Mouse (Mus musculus) megakaryocyte, embryonic 14.5 days (primary cell): ENCODE measurements around the gene Hlcs. TPM values are rescaled to one million over a fixed set of nuclear protein-coding genes. Genes with fewer than 3 reads are reported as not detected.
A peak's percentile ranks its signal among the peaks of the same experiment; 100 is the strongest.

Experiments used
- H3K27me3 ChIP-seq: replicated peaks from 2 replicates; pipeline ENCODE3; 2012; ENCODE audit warnings: inconsistent platforms
- H3K36me3 ChIP-seq: replicated peaks from 2 replicates; pipeline ENCODE3; 2012; ENCODE audit warnings: low read length, inconsistent platforms, mixed read lengths
- H3K4me1 ChIP-seq: 2 replicates; pipeline ENCODE4 v1.6.1; 2012; ENCODE audit warnings: inconsistent platforms
- H3K4me3 ChIP-seq: replicated peaks from 2 replicates; pipeline ENCODE3; 2012; ENCODE audit warnings: moderate library complexity, mild to moderate bottlenecking, inconsistent platforms
- H3K9me3 ChIP-seq: 2 replicates; pipeline ENCODE4 v1.6.1; 2012; ENCODE audit warnings: inconsistent platforms
- FLI1 ChIP-seq: IDR thresholded peaks from 2 replicates; pipeline ENCODE4 v1.6.1; 2012; ENCODE audit warnings: low read length, inconsistent platforms, mixed read lengths
- GATA1 ChIP-seq: IDR thresholded peaks from 3 replicates; pipeline ENCODE4 v1.6.1; 2012; ENCODE audit warnings: mixed read lengths, low read length, inconsistent platforms, borderline replicate concordance
- polyA plus RNA-seq: library from polyadenylated mRNA; stranded (reverse); fragments of >175 nt; gene quantifications from 2 replicates; pipeline ENCODE4 v1.2.3, GENCODE M21; 2012; ENCODE audit warnings: low replicate concordance; ENCODE audit not compliant: insufficient read depth

The Hlcs gene
- polyA plus RNA-seq, 1 experiment: 1.8 TPM

GRCm38 (mm10) chr16:94262501-94262900, 50.9 kb downstream of the Hlcs start:
- TF ChIP-seq FLI1: no peak
- TF ChIP-seq GATA1: no peak
- H3K9me3 ChIP-seq: no peaks in the 10 kb centered on the region
- peaks cover 4% of the 10 kb centered on the region for H3K4me1 ChIP-seq
- peaks cover 18% of the 10 kb centered on the region for H3K36me3 ChIP-seq
- H3K4me3 ChIP-seq: no peak overlapping the region
- H3K27me3 ChIP-seq: no peaks in the 10 kb centered on the region

- Histone ChIP-seq H3K27me3 (no peaks in the 10 kb centered on the region), H3K36me3 (peaks cover 11% of the 10 kb centered on the region)
- TF ChIP-seq GATA1: no peak
- TF ChIP-seq FLI1: no peak
These were observed 52.3 kb downstream of the Hlcs start for GRCm38 (mm10) chr16:94260938-94261630.

DNA sequence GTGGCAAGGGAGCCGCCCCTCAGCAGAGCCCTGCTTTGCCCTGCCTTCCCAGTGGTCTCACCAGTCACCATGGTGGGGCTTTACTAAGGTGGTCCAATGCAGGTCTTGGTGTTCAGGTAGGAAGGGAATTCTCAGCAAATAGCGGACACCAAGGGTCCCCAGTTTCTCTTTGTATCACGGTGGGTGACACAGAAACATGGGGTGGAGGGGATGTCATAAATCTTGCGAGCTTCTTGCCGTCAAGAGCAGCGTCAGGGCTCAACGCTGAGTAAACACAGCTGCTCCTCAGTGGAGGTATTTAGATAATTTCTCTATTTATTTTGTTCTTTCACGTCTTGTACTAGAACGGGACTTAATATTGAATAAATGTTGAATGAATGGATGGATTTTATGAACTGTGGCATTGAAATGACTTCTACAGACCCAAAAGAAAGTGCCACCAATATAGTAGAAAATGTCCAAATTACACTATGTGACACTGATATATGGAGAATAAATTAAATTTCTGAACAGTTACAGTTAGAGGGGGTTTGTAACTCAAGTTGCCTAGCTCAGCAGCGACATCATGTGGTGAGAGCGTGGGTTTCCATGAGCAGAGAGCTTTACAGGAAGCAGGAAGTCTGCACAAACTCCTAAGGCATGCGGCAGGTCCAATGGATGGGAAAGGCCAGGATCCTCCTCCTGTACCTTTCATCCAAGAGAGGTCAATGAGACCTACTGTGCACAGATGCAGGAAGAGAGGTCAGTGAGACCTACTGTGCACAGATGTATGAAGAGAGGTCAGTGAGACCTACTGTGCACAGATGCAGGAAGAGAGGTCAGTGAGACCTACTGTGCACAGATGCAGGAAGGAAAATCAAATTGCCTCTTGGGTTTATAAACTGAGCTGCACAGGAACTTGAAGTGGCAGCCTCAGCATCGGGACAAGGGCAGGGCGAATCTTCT, 54.7 kb downstream of the Hlcs start:
- Histone ChIP-seq H3K27me3 (no peaks in the 10 kb centered on the region), H3K4me1 (peaks cover 4% of the 10 kb centered on the region), H3K36me3 (peaks cover 8% of the 10 kb centered on the region), H3K9me3 (no peaks in the 10 kb centered on the region), H3K4me3 (peak overlapping the region; percentile 64)
- TF ChIP-seq GATA1 (no peak), FLI1 (no peak)

More at GRCm38 (mm10) chr16:94260938-94261630, 52.3 kb downstream of the Hlcs start:
- H3K4me3 ChIP-seq: no peak overlapping the region
- H3K4me1 ChIP-seq: peaks cover 4% of the 10 kb centered on the region
- no peaks in the 10 kb centered on the region for H3K9me3 ChIP-seq

DNA sequence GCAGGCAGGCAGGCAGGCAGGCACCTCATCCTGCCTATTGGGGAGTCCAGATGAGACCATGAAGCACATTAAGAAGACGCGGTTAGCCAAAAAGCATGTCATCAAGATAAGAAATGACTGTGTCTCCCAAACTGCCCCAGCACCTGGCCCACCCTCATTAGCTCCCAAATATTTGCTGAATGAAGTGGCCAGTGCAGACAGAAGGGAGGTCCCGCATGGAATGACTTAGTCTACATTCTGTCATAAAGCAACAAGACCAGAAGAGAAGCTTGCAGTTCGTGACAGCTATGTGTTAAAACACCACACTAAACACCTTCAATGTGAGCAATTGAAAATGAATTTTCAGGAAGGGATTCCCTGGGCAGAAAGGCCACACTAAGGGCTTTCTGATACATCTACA, 57.8 kb downstream of the Hlcs start:
- H3K27me3 ChIP-seq: no peaks in the 10 kb centered on the region
- peaks cover 4% of the 10 kb centered on the region for H3K36me3 ChIP-seq
- H3K4me3 ChIP-seq: no peak overlapping the region
- H3K9me3 ChIP-seq: no peaks in the 10 kb centered on the region
- H3K4me1 ChIP-seq: peaks cover 4% of the 10 kb centered on the region
- no peak for TF ChIP-seq GATA1
- no peak for TF ChIP-seq FLI1

DNA sequence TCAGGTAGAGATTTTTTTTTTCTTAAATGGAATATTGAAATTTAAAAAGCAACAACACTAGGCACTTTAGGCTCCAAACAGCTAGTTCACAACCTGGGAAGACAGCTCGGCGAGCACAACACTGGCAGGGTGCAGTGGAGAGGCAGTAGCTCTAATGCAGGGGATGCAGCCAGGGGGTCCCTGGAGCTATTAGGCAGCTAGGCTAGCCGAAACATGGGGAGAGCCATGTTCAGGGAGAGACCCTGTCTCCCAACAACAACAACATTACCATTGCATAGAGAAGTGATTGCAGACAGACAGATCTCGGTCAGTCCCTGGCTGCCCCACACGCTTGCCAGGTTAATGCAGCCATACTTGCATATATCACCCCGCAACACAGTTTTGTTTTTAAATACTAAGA, 58.3 kb downstream of the Hlcs start:
- Histone ChIP-seq H3K27me3 (no peaks in the 10 kb centered on the region), H3K9me3 (no peaks in the 10 kb centered on the region), H3K4me3 (no peak overlapping the region), H3K36me3 (peaks cover 4% of the 10 kb centered on the region), H3K4me1 (peaks cover 4% of the 10 kb centered on the region)
- TF ChIP-seq FLI1 (no peak), GATA1 (no peak)

- Histone ChIP-seq H3K36me3 (peaks cover 2% of the 10 kb centered on the region), H3K4me1 (peaks cover 4% of the 10 kb centered on the region), H3K9me3 (no peaks in the 10 kb centered on the region), H3K27me3 (no peaks in the 10 kb centered on the region), H3K4me3 (no peak overlapping the region)
- TF ChIP-seq GATA1 (no peak), FLI1 (no peak)
These were observed 58.9 kb downstream of the Hlcs start for GRCm38 (mm10) chr16:94254415-94254891.

- H3K36me3 ChIP-seq: peaks cover 2% of the 10 kb centered on the region
- no peaks in the 10 kb centered on the region for H3K9me3 ChIP-seq
- no peak overlapping the region for H3K4me3 ChIP-seq
- peaks cover 2% of the 10 kb centered on the region for H3K4me1 ChIP-seq
- H3K27me3 ChIP-seq: no peaks in the 10 kb centered on the region
- no peak for TF ChIP-seq FLI1
- no peak for TF ChIP-seq GATA1
These were observed 59.5 kb downstream of the Hlcs start for GRCm38 (mm10) chr16:94253671-94254414.

DNA sequence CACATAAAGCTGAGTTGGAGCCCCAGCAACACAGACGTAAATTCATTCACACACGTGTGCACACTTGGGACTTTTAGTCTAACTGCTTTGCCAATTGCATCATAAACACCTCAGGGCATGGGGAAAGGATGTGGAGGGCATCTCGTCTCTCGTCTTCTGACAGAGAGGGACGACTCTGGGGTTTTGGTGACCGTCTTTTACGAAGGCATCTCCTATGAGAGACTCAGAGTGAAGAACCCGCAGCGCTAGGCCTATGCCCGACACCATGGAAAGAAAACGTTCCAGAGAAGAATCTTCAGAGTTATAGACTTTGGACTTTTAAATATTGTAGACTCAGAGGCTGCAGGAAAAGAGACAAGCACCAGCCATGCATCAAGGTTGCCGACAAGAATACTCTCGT, 61.6 kb downstream of the Hlcs start:
- Histone ChIP-seq H3K9me3 (no peaks in the 10 kb centered on the region), H3K4me3 (no peak overlapping the region), H3K4me1 (no peaks in the 10 kb centered on the region), H3K27me3 (peaks cover 2% of the 10 kb centered on the region), H3K36me3 (no peaks in the 10 kb centered on the region)
- TF ChIP-seq FLI1: no peak
- no peak for TF ChIP-seq GATA1

- H3K4me1 ChIP-seq: no peaks in the 10 kb centered on the region; the same call in 1 of the 2 replicates
- TF ChIP-seq GATA1: no peak
- no peak for TF ChIP-seq FLI1
- no peaks in the 10 kb centered on the region for H3K36me3 ChIP-seq
- H3K4me3 ChIP-seq: no peak overlapping the region
- peaks cover 2% of the 10 kb centered on the region for H3K27me3 ChIP-seq
- H3K9me3 ChIP-seq: no peaks in the 10 kb centered on the region
These were observed 62.6 kb downstream of the Hlcs start for GRCm38 (mm10) chr16:94250640-94251349.
